Mouse (Mus musculus) stomach, embryonic 15.5 days (tissue): Measurements from ENCODE around the gene Plscr2. TPM values are rescaled to one million over a fixed set of nuclear protein-coding genes. Genes with fewer than 3 reads are reported as not detected.

ENCODE experiments used
- ATAC-seq: fragments of 200-750 bp; cut with Nextera tagmentation; 2 replicates; pipeline ENCODE4 v1.8.0; 2017; ENCODE audit warnings: low read depth, moderate number of reproducible peaks, moderate TSS enrichment; ENCODE audit not compliant: insufficient read depth, low FRiP score
- H3K27ac ChIP-seq: fragments of 300-500 bp; sonication (generic); 2 replicates; pipeline ENCODE4 v1.5.1; 2015; ENCODE audit warnings: mild to moderate bottlenecking, inconsistent platforms
- H3K27me3 ChIP-seq: fragments of 300-500 bp; sonication (generic); replicated peaks from 2 replicates; pipeline ENCODE4 v1.6.1; 2015; ENCODE audit warnings: inconsistent platforms
- H3K36me3 ChIP-seq: fragments of 300-500 bp; sonication (generic); 2 replicates; pipeline ENCODE4 v1.6.1; 2015; ENCODE audit warnings: inconsistent platforms
- H3K4me1 ChIP-seq: fragments of 300-500 bp; sonication (generic); 2 replicates; pipeline ENCODE4 v1.6.1; 2015; ENCODE audit warnings: inconsistent platforms
- H3K4me2 ChIP-seq: fragments of 300-500 bp; sonication (generic); 2 replicates; pipeline ENCODE4 v1.6.1; 2015; ENCODE audit warnings: mild to moderate bottlenecking, inconsistent platforms
- H3K4me3 ChIP-seq: fragments of 300-500 bp; sonication (generic); replicated peaks from 2 replicates; pipeline ENCODE4 v1.5.1; 2015; ENCODE audit warnings: inconsistent platforms
- H3K9ac ChIP-seq: fragments of 300-500 bp; sonication (generic); 2 replicates; pipeline ENCODE4 v1.6.1; 2015; ENCODE audit warnings: inconsistent platforms
- H3K9me3 ChIP-seq: fragments of 300-500 bp; sonication (generic); 2 replicates; pipeline ENCODE4 v1.6.1; 2016; ENCODE audit warnings: inconsistent platforms
- WGBS: fragments of 180-500 bp; shearing (Covaris S2); methylation state at CpG from one replicate; pipeline ENCODE4 v1.1.7; 2015; 5-methylcytosine and 5-hydroxymethylcytosine counted together
- polyA plus RNA-seq: library from polyadenylated mRNA; unstranded; fragments of >200 nt; fragmentation: Nextera tagmentation; extraction: Ambion mirVana; gene quantifications from 2 replicates; pipeline ENCODE4 v1.2.1, GENCODE M21; 2015

Gene Plscr2
- polyA plus RNA-seq, 1 experiment from 2014 or later, result 1.6 TPM

- Histone ChIP-seq H3K4me3 (no peak overlapping the region), H3K4me1 (0 out of 2 replicates have a peak, but pooled peaks cover 6% of the 10 kb centered on the region), H3K9me3 (no peaks in the 10 kb centered on the region), H3K27ac (no peak overlapping the region), H3K27me3 (no peaks in the 10 kb centered on the region), H3K4me2 (no peak overlapping the region), H3K36me3 (no peaks in the 10 kb centered on the region; the same call in 1 of the 2 replicates), H3K9ac (no peak overlapping the region)
- no peak for ATAC-seq
- 86% methylated on average over 10 of the region's 10 CpGs for WGBS
These were observed 21.6 kb upstream of the Plscr2 start for GRCm38 (mm10) chr9:92253585-92254321.

DNA sequence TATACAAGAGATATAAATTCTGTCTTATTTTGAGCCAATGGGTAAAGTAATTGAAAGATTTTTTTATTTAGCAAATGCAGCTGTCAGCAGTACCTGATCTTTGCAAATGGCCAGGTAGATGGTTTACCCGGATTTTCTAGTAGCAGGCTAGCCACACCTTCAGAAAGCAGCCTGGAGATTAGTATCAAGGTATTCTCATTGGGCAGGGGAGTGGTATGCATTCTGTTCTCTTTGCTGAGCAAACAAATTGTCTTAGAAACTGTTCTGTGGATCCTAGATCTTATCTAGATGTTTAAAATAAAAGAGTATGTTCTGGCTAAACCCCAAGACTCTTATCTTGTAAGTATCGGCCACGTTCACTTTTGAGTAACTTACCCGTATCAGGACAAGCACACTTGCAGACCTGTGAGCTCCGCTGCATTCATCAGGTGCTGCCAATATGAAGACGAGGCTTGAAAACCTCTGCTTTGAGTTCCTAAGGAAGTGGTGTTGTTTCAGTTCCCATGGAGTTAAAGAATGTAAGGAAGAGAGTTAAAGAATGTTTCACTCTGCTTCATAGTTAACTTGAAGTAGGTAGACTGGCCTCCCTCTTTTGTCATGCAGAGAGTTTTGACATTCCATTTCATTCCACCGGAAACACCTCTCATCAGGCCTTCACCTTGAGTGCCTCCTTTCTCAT is 14.8 kb upstream of the Plscr2 start:
- no peak overlapping the region; the same call in 1 of the 2 replicates for H3K27ac ChIP-seq
- H3K9ac ChIP-seq, result no peak overlapping the region
- H3K4me2 ChIP-seq, result no peak overlapping the region
- no peaks in the 10 kb centered on the region for H3K27me3 ChIP-seq
- peak; percentile 68 for ATAC-seq
- H3K4me3 ChIP-seq, result no peak overlapping the region
- H3K4me1 ChIP-seq, result 0 out of 2 replicates have a peak, but pooled peaks cover under 1% of the 10 kb centered on the region
- no peaks in the 10 kb centered on the region; the same call in 1 of the 2 replicates for H3K36me3 ChIP-seq
- H3K9me3 ChIP-seq, result no peaks in the 10 kb centered on the region
- 54% methylated on average over 7 of the region's 7 CpGs for WGBS

DNA sequence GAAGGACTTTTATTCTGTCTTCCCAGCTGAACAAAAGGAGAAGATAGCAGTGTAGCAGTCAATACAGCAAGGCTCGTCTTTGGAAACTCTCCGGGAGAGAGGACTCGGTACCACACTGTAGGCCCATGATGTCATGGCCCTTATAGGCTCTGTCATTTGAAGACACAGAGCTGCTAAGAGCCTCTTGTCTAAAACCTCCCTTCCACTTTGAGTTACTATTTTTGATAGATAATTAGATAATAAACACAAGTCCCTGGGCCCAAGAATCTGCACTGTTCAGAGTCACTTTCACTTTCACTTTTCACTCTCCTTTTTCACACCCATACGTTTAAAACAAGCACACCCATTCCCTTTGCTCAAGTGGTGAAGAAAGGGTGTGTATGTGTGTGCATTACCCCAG is 9.7 kb upstream of the Plscr2 start:
- ATAC-seq, result peak; percentile 30; the same call in 1 of the 2 replicates
- H3K4me2 ChIP-seq, result no peak overlapping the region; the same call in 1 of the 2 replicates
- H3K27ac ChIP-seq, result no peak overlapping the region
- H3K36me3 ChIP-seq, result peaks cover 8% of the 10 kb centered on the region; the same call in 1 of the 2 replicates
- H3K9ac ChIP-seq, result no peak overlapping the region
- 75% methylated on average over 4 of the region's 4 CpGs for WGBS
- no peak overlapping the region for H3K4me3 ChIP-seq
- H3K9me3 ChIP-seq, result no peaks in the 10 kb centered on the region
- 0 out of 2 replicates have a peak, but pooled peaks cover 7% of the 10 kb centered on the region for H3K4me1 ChIP-seq
- H3K27me3 ChIP-seq, result no peaks in the 10 kb centered on the region

- H3K27ac ChIP-seq, result peak overlapping the region; percentile 26; the same call in 1 of the 2 replicates
- no peaks in the 10 kb centered on the region for H3K9me3 ChIP-seq
- H3K9ac ChIP-seq, result no peak overlapping the region
- peak; percentile 54; the same call in 1 of the 2 replicates for ATAC-seq
- no peak overlapping the region for H3K4me3 ChIP-seq
- peaks cover 10% of the 10 kb centered on the region; the same call in 1 of the 2 replicates for H3K36me3 ChIP-seq
- no peaks in the 10 kb centered on the region for H3K27me3 ChIP-seq
- H3K4me1 ChIP-seq, result 0 out of 2 replicates have a peak, but pooled peaks cover 7% of the 10 kb centered on the region
- no peak overlapping the region for H3K4me2 ChIP-seq
- WGBS, result 51% methylated on average over 8 of the region's 8 CpGs
These were observed 8.7 kb upstream of the Plscr2 start for GRCm38 (mm10) chr9:92266558-92267171.

DNA sequence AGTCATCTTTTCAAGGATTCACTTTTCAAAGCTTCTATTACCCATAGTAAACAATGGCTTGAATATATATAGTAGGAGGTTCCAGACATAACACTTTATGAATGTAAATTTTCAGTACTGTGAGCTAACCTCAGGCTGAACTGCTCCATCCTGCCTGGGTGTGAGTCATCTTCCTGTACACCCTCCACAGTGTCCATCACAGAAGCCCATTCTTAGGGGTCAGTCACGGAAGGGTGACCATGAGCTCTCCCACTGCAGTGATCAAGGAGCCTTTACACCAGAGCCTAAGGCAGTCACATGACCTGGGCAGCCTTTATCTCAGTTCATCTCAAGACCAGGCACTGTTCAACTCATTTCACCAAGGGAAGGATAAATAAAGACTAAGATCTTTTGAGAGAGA is 7.7 kb upstream of the Plscr2 start:
- H3K27me3 ChIP-seq, result no peaks in the 10 kb centered on the region
- ATAC-seq, result no peak
- 58% methylated on average over 1 of the region's 1 CpGs for WGBS

GRCm38 (mm10) chr9:92269829-92270404 is 5.5 kb upstream of the Plscr2 start:
- H3K4me1 ChIP-seq, result peaks cover 16% of the 10 kb centered on the region
- H3K27ac ChIP-seq, result no peak overlapping the region
- 90% methylated on average over 5 of the region's 5 CpGs for WGBS
- no peak overlapping the region for H3K4me2 ChIP-seq
- H3K9me3 ChIP-seq, result no peaks in the 10 kb centered on the region
- ATAC-seq, result no peak
- no peak overlapping the region for H3K9ac ChIP-seq
- no peaks in the 10 kb centered on the region for H3K27me3 ChIP-seq
- H3K4me3 ChIP-seq, result no peak overlapping the region
- peaks cover 10% of the 10 kb centered on the region; the same call in 1 of the 2 replicates for H3K36me3 ChIP-seq

More for the DNA sequence above, 7.7 kb upstream of the Plscr2 start:
- Histone ChIP-seq H3K36me3 (peaks cover 10% of the 10 kb centered on the region; the same call in 1 of the 2 replicates), H3K4me1 (0 out of 2 replicates have a peak, but pooled peaks cover 7% of the 10 kb centered on the region), H3K4me3 (no peak overlapping the region), H3K27ac (no peak overlapping the region), H3K9me3 (no peaks in the 10 kb centered on the region), H3K9ac (no peak overlapping the region), H3K4me2 (no peak overlapping the region)

DNA sequence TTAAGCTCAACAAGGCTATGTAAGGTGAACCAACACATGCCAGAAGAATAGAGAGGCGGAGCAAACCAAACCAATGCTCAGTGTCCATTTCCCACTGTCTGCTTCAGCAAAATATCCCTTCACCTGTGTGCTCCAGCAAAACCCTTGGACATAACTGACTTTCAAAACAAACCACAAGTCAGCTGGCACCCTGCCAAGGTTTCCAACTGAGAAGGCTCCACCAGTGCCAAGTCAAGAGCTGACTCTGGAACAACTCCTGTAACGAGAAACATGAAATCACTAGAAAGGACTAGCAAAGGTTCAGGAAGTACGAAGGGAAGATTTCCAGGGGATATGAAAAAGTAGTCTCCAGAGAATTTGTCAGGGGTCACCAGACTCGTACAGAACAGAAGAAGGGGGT is 4.5 kb upstream of the Plscr2 start:
- H3K9me3 ChIP-seq, result no peaks in the 10 kb centered on the region
- peaks cover 13% of the 10 kb centered on the region for H3K4me1 ChIP-seq
- H3K4me3 ChIP-seq, result no peak overlapping the region
- ATAC-seq, result no peak
- H3K9ac ChIP-seq, result no peak overlapping the region
- peaks cover 10% of the 10 kb centered on the region; the same call in 1 of the 2 replicates for H3K36me3 ChIP-seq
- no peak overlapping the region for H3K4me2 ChIP-seq
- WGBS, result 56% methylated on average over 4 of the region's 4 CpGs
- no peaks in the 10 kb centered on the region for H3K27me3 ChIP-seq
- no peak overlapping the region for H3K27ac ChIP-seq

DNA sequence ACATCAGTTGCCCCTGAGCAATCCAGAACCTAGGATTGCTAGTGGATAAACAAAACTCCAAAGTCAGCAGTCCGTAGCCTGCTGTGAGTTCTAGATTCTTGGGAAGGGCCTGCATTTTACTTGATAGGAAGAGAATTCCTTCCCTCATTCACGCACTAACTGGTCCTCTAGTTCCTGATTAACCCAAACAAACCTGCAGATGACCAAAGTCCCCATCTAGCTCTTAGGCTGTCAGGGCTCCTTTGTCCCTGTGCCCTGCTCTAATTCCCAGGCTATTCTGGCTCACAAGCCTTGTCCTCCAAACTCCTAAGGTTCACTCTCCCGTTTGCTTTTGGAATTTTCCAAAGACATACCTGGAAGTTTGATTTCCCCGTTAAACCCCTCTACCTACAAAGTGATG is 2.8 kb upstream of the Plscr2 start:
- Histone ChIP-seq H3K9me3 (no peaks in the 10 kb centered on the region), H3K4me1 (peaks cover 9% of the 10 kb centered on the region)

GRCm38 (mm10) chr9:92273271-92273670 is 2.1 kb upstream of the Plscr2 start:
- Histone ChIP-seq H3K9ac (no peak overlapping the region), H3K4me2 (no peak overlapping the region), H3K27ac (no peak overlapping the region), H3K4me1 (peaks cover 9% of the 10 kb centered on the region), H3K27me3 (no peaks in the 10 kb centered on the region), H3K4me3 (no peak overlapping the region), H3K36me3 (peaks cover 6% of the 10 kb centered on the region; the same call in 1 of the 2 replicates), H3K9me3 (no peaks in the 10 kb centered on the region)
- ATAC-seq, result no peak
- WGBS, result 81% methylated on average over 2 of the region's 2 CpGs

More for the DNA sequence above, 2.8 kb upstream of the Plscr2 start:
- Histone ChIP-seq H3K27ac (no peak overlapping the region), H3K27me3 (no peaks in the 10 kb centered on the region), H3K36me3 (peaks cover 6% of the 10 kb centered on the region; the same call in 1 of the 2 replicates), H3K4me2 (no peak overlapping the region), H3K9ac (no peak overlapping the region), H3K4me3 (no peak overlapping the region)
- no peak for ATAC-seq
- WGBS, result 83% methylated on average over 4 of the region's 4 CpGs

DNA sequence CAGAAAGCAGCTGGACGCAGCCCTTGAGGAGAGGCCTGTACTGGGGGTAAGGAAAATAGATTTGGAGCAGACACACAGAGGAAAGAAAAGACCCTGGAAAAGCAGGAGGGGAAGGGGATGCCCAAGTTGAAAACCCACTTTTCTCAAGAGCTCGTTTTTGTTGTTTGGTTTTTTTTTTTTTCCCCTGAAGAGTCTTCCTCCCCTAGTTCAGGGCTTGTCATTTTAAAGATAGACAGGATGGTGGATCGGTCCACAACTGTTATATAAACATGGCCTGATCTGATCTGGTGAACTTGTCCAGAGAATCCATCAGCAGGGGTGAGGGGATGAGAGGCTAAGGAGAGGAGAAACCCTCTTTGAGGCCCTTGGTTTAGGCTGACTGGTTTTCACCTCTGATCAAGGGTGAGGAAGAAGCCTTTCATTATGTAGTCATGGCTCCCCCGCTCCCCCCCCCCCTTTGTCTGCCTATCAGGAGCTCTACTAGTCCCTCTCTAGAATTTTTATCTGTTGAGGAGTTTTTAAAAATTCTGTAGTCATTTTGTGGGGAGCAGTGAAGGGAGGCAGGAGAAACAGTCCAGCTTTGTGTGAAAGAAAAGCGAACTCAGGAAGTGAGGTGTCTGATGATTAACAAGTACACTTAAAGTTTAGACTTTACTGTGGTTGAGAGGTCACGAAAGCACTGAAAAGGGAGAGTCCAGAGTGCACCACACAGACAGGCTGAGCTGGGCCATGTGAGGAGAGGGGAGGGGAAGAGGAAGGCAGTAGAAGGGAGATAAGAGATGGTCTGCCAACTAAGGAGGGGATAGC is 1.2 kb upstream of the Plscr2 start:
- Histone ChIP-seq H3K27me3 (no peaks in the 10 kb centered on the region), H3K4me1 (peaks cover 9% of the 10 kb centered on the region), H3K27ac (no peak overlapping the region; the same call in 1 of the 2 replicates), H3K4me2 (no peak overlapping the region), H3K4me3 (no peak overlapping the region), H3K9ac (no peak overlapping the region), H3K9me3 (no peaks in the 10 kb centered on the region), H3K36me3 (peaks cover 6% of the 10 kb centered on the region; the same call in 1 of the 2 replicates)
- WGBS, result 45% methylated on average over 6 of the region's 6 CpGs
- ATAC-seq, result peak; percentile 53; the same call in 1 of the 2 replicates

DNA sequence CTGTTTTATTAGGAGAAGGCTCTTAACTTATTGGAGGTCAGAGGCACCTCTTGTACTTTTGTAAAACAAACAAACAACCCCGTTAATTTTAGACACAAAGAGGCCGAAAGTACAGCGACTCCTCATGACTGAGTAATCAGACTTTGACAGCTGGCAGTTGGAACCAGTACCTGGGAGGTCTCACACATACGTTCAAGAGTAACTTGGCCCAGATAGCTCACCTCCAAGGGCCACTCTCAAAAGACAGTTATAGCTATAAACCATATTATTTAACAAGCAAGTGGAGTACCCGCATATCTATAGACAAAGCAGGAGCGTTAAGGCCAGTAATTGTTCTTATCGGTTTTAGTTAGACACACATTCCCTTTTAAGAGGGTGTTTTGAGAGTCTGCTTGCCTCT is 958 bp downstream of the Plscr2 start:
- peaks cover 9% of the 10 kb centered on the region for H3K4me1 ChIP-seq
- H3K4me2 ChIP-seq, result no peak overlapping the region
- H3K36me3 ChIP-seq, result no peaks in the 10 kb centered on the region
- H3K9me3 ChIP-seq, result no peaks in the 10 kb centered on the region
- ATAC-seq, result no peak
- no peak overlapping the region for H3K9ac ChIP-seq
- H3K27ac ChIP-seq, result no peak overlapping the region
- no peaks in the 10 kb centered on the region for H3K27me3 ChIP-seq
- WGBS, result 54% methylated on average over 7 of the region's 7 CpGs
- no peak overlapping the region for H3K4me3 ChIP-seq
